Mouse (Mus musculus) right cerebral cortex, postnatal 25 days (tissue): ENCODE data around the gene Tm9sf4.

Experiments used
- DNase-seq: peaks from one replicate; pipeline ENCODE4 v3.0.0; 2022

Gene Tm9sf4

DNA sequence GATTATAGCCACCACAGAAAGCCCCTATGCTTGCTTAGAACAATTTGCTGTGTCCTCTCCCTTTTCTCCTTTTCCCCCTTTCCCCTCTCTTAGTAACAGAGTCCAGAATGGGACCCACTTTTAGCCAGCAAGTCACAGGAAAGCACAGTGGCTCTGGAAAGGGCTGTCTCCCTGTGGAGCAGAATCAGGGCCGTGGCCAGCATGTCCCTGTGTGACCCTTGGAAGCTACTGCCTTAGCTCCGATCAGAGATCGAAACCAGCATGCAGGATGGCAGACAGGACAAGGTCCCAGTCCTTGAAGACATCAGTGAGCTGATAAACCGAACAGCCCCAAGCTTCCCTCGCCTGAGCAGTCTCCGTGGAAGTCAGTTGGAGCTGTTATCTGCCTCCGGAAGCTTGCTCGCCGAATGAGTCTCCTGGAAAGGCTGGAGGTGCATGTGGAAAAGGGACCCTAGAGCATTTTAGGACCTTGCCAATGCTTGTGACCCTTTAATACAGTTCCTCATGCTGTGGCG, 56.8 kb downstream of the Tm9sf4 start:
- DNase-seq: no peak

DNA sequence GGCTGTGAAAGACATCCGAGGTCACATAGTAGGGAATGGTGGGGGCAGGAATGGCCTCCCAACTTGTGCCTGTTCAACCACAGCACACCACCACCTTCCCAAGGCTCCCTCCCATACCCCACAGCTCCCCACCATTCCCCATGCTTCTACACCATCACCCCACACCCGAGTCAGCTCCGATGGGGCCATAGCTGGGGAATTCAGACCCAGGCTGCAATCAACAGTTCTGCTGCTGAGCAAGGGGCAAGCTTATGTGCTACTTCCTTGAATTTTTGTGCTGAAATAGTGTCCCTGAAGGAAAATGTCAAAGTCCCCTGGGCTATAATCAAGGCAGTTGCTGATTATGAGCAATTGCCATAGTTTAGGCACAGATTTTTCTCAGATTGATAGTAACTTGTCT, 57.4 kb downstream of the Tm9sf4 start:
- DNase-seq: no peak

DNA sequence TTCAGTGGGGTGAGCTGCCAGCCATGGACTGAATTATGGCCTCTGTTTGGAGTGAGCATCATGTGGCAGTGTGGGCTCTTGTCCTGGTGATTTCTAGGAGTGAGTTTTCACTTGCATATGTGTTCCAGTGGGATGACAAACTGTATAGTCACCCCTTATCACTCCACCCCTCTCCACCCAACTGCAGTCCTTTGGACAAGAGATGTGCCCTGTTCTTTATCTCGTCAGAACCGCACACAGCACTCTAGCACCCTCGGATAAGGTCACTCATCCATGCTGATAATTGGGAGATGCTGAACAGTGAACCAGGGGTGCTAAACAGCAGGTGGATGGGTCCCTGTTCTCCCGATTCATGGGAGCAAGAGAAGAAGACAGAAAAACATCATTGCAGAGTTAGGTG, 60.5 kb downstream of the Tm9sf4 start:
- no peak for DNase-seq

DNA sequence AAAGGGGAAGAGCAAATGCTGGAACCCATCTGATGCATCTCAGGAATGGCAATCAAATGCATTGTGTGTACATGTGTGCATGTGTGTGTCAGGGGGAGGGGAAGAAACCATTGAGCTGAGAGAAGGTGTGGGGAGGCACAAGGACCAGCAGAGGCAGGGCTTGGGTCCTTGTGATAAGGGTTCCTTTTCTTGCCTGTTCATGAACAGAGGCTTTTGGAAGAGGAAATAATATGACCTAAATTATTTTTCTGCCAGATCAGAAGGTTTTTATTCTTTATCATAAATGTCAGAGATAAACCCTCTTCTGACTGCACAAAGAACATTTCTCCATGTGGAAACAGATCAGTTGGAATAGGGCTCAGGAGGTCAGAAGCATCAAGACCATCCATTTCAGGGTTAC, 61.0 kb downstream of the Tm9sf4 start:
- DNase-seq: no peak

DNA sequence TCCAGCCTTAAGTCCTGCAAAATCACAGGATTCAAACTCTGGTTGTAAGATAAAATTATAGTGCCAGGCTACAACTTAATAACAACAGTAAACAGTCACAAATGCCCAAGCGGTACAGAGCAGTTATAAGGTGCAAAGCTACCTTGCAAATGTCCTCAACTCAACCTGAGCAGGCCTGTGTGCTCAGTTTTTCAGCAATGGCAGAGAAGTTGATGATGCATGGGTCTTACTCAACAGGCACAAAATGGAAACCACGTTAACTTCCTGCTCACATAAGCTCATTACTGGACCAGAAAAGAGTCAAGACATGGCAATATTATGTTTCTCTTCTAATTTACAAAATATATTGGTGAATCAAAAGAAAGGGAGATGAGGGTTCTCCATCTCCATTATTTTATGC, 61.5 kb downstream of the Tm9sf4 start:
- no peak for DNase-seq

DNA sequence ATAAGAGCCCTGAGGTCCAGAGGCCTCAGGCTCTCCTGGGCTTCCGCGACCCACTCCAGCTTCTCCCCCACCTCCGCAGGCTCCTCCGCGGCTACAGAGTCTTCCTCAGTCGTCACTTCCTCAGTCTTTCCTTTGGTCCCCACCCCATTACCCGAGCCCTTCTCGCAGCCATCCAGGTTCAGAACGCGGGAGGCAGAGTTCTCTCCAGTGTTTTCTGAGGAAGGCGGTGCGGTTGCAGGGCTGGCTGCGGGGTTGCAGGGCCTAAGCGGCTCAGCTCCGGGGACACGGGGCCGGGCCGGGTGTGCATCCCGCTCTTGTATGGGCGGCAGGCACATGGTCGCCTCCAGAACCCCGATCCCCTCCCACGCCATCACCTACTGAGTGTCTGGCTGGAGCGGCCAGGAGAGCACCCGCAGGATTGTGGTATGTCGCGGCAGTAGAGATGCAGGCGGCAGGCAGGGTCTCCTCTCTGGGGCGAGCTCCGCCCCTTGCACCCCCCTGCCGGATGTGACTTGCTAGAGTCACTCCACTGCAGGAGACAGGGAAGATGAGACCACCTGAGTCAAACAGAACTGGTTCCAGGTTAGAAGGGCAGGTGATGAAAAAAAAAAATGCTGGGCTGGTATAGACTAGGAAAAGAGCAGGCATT, 64.0 kb downstream of the Tm9sf4 start, which contains the start of gene Tspyl3:
Tspyl3 (minus strand) TSS at position 496 of the 649 bp plus-strand sequence.
- peak; percentile 55 for DNase-seq

DNA sequence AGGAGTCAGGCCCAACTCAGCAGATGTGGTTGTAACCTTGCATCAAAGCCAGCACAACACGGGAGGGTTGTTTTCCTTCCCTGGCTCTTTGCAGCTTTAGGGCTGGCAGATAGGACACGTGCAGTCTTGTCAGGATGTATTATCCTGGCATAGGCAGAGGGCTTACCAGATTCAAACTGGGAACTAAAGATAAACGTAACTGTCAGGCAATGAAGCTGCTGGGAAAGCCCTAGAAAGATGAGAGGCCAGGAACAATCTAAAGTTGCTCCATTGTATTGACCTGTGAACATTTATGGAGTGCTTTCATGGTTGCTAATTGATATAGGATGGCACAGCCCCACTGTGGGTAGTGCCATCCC, 64.5 kb downstream of the Tm9sf4 start:
- DNase-seq: no peak

DNA sequence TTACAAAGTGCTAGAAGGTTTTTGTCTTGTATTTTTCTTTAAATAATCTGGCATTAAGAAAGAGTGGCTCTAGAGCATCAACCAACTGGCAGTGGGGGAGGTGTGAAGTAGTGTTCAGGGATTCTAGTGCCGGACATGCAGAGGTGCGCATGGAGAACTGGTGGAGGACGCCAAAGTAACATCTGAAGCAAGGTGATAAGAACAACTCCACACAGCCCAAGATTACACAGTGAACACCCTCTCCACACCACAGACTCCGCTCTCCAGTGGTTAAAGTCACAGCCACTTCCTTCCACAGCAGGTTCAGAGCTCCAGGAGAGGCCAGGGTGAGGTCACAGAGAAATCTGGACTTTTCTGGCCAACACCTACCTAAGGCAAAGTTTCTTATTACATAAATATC, 66.9 kb downstream of the Tm9sf4 start:
- DNase-seq: no peak

DNA sequence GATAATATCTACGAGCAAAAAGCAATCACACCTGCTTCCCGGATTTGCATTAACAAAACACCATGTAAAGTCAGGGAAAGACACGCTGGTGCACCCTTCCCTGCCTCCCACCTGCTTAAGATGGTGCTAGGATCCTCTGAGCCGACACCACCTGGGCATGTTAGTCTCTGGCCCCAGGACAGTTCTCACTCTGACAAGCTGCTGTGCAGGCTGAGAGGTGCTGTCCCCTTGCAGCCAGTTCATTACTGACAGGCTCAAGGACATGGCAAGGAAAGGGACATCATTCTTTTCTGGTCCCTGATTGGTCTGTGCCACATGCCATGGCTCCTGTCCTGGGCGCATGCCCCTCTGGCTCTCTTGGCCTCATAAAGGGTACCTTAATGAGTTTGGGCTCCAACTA, 67.4 kb downstream of the Tm9sf4 start:
- no peak for DNase-seq

DNA sequence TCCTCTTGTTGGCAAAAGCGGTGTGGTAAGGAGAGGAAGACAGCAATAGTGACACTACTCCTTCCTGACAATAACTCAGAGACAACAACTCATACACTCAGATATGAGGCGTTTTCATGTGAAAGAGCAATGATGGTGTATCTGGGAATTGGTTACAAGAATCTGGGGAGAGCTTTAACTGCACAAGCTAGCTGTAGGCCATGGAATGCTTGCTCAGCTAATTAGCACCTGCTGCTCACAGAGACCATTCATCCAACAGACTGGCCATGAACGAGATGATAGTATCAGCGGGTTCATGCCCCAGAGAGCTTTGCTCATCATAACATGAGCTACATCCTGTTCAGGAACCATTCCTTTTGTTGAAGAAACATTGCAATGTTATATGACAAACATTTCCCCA, 76.1 kb downstream of the Tm9sf4 start:
- DNase-seq: no peak

DNA sequence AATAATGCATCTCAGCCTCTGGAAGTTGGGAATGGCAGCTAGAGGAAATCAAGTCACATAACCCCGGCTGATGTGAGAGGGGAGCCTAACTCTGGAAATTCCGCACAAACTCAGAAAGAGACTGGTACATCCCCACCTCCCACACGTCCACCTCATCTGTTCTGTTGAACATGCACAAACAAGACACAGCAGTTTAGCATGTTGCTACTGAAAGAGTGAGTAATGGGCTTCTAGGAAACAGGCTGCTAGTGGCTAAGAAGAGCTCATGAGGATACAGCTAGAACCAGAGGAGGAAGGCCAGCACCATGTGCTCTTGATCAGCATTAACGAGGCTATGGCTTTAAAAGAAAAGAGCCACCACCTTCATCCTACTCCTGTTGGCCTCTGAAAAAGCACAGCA, 76.8 kb downstream of the Tm9sf4 start:
- DNase-seq: no peak

DNA sequence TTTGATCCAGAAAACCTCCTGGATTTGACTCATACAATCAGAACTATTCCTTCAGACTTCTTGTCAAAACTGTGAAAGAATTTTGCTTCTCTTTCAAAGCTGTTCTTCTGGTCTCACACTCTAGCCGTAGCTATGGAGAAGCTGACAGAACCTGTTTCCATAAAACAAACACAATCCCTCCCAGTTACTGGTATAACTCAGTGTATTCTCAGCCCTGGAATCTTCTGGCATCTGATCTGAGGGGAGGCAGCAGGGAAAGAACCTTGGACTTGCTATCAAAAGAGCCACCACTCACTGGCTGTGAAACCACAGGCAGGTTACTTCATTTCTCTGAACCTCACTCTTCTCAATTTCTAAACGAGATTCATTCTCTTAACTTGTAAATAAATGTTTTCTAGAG, 77.3 kb downstream of the Tm9sf4 start:
- DNase-seq: no peak

DNA sequence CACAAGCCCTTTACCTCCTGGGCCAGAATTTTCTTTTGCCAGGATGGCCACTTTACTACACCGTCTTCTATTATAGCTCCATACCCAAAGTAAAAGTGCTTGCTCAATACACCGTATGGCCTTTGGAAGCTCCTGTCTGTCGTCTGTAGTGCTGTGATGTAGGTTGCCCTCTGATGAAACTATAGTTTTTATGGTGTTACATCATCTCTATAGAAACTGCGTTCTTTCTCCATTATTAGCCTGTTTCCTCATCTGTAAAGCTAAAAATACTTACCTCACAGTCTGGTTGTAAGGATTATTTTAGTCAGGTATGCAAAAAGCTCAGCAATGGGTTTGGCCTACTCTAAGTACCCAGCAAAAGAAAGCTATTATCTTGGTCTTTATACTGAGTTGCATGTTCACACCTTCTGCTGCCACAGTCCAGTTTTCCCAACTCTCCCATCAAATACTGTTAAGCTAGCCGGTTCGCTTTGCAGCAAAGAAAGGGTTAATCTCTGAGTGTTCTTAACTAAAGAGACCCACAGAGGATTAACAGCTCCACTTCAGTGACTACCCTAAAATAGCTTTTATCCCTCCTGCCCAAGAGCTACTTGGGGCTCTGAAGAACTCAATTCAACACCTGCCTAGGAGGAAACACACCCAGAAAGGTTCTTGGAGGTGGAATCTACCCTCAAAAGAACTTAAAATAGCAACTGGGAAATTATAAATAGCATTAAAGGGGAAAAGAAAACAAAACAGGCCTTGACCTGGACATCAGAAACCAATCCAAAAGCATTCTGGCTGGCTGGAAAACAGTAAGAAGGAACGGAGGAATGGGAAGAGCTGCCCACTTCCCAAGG, 78.1 kb downstream of the Tm9sf4 start:
- DNase-seq: no peak

DNA sequence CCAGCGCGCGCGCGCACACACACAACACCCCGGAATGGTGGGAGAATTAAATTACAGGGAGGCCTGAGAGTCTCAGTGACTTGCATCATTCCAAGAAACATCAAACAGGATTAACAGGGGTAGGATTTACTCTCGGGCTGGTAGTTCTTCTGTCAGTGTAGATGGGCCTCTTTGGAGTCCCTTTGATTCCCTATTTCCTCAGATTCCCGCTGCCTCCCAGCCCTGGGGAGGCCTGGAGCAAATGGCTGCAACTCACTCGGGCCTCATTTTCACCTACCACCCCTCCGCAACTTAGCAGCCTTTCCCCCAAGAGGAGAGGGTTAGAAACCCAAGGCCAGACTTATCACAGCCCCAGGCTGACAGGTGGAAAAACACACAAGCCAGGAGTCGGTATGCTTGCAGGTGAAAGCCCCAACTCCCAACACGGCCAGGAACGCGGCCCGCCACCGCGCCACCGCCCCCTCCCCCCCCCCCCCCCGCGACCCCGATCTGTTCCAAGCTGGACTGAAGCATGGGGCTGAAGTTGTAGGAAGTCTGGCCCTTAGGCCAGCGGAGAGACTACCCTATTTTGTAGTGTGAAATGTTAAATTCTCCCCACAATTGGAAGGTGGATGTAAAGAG, 78.9 kb downstream of the Tm9sf4 start:
- DNase-seq: no peak

DNA sequence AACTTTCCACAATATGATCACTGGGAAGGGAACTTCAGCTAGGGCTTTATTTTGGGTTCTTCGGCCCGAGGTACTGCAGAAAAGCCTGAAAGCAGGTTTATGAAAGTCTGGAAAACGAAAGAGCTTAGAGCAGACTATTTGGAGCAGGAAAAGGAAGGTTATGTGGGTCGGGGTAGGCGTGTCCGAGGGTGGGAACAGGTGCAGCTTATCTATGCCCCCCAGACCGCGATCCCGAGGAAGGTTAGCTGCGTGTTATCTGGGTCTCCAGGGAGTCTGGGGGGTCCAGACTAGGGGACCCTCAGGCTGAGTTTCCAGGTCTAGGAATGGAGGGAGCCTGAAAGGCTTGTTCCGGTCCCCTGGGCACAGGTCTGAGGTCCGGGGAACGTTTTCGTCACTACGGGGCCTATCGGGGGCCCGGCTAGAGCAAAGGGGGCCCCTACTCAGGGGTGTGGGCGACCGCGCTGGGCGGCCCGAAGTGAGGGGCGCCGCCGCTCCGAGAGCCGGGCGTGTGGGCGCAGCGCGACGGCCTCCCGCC, 79.7 kb downstream of the Tm9sf4 start:
- DNase-seq: no peak

DNA sequence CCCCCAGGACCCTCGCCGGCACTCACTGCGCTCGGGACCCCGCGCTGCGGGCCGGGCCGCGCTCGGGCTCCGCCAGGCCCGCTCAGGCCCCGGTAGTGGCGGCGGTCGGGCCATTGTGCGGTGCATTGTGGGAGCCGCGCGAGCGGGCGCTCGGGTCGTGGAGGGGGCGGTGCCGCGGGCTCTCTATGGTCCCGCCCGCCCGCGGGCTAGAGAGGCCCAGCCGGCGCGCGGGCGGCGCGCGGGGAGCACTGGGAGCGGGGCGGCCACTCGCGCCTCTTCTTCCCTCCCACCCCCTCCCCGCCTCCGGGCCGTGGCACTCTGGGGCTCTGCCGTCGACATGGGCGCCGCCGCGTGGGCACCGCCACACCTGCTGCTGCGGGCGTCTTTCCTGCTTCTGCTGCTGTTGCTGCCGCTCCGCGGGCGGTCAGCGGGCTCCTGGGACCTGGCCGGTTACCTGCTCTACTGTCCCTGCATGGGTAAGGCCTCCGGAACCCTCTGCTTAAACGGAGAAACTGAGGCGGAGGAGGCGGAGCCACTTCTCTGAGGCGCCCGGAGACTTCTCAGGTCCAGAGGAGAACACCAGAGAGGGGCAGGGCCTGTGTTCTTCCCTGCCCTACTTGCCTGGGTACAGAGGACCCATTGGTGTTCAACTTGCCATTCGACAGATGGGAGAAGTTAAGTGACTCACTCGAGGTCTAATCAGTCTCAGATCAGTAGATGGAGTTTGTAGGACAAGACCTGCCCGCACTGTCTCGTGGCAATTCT, 80.3 kb downstream of the Tm9sf4 start, which contains the start of the genes Plagl2 and Pofut1:
Plagl2 (minus strand) TSS at position 177 of the 765 bp plus-strand sequence.
Pofut1 (plus strand) TSS at position 284 of the 765 bp plus-strand sequence.
- DNase-seq: peak; percentile 89

DNA sequence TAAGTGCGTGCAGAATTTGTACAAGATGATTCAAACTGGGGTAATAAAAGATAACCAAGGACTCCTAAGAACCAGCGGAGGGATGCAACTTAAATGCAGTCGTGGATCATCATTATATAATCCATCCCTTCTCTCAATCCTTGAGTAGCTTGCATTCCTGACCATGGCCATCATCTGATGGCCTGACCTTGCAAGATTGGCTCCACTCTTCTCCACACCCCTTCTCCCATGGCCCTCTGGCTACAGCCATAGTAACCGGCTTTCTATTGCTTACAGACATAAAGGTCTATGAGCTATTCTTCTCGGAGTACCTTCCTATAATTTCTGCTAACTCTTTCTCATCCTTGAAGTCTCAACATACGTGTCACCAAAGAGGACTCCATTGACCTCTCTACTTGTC, 81.1 kb downstream of the Tm9sf4 start:
- no peak for DNase-seq

DNA sequence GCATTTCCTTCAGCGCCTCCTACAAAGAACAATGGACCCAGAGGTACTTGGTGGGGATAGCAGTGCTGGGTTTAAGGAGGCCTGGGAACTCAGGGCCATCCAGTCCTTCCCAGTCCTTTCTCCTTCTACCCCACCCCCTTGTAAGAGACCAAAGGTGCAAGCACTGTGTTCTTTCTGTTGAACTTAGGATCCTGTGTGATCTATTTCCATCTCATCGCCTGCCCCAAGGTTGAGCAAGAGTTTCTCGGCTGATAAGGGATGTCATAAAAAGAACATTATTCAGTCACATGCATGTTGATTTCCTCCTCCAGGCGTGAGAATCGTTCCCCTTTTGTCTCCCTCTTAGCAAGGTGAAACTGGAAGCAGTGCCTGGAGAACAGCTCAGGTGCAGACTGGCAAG, 88.6 kb downstream of the Tm9sf4 start:
- DNase-seq: no peak

DNA sequence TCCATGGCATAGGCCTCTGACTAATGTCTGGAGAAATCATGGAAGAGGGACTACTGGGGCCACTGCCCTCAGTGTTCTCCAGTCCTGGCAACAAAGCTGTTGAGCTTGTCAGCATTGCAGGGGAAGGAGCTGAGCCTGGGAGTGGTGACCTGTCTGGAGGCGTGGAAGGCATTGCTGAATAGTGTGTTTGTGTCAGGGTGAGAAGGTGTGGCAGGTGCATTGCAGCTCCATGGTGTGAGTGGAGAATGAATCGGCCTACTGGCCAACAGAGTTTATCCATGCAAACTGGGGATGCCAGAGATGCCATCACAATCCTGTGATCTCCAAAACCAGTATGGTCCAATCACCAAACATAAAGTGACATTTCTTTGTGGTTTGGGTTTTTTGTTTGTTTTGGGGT, 95.5 kb downstream of the Tm9sf4 start:
- DNase-seq: no peak

DNA sequence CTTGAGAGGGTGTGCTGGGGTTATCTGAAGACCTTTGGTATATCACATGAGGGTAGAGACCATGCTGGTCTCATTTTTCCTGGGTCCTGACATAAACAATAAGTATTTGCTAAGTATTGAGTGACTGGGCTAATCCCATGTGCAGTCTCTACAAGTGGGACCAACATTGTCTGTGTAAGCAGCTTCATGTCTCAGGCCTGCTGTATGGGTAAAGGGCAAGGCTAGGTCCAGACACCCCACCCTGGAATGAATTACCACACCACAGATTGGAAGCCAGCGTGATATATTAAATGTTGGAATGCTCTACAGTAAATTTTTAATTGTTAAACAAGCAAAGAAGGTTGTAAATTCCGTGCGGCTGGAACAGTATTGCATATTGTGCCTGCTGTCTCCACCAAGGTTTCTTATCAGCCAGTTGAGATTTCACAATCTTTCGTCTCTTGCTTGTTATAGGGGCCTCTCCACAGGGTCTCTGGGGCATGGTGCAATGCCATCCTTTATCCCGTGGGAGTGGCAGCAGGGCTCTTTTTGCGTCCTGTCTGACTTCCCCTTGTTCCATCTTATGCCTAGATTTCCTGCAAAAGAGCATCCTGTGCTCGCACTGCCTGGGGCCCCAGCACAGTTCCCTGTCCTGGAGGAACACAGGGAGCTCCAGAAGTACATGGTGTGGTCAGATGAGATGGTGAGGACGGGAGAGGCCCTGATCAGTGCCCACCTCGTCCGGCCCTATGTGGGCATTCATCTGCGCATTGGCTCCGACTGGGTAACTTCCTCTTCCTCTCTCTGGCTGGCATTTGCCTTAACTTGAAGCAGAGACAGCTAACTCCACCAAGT, 98.1 kb downstream of the Tm9sf4 start:
- no peak for DNase-seq
